Mouse (Mus musculus) limb, embryonic 11.5 days (tissue): Measurements from ENCODE around the gene Prkca. TPM values are rescaled to one million over a fixed set of nuclear protein-coding genes. Genes with fewer than 3 reads are reported as not detected.

Experiments used
- ATAC-seq: fragments of 200-750 bp; cut with Nextera tagmentation; 2 replicates; pipeline ENCODE4 v1.8.0; 2017; ENCODE audit warnings: low read depth; ENCODE audit not compliant: insufficient number of reproducible peaks, low FRiP score, low TSS enrichment
- DNase-seq: peaks from one replicate; pipeline ENCODE4 v3.0.0-alpha.2; 2015; ENCODE audit warnings: low spot score
- H3K27ac ChIP-seq: fragments of 300-500 bp; sonication (generic); replicated peaks from 2 replicates; pipeline ENCODE4 v1.5.1; 2014; ENCODE audit warnings: low read depth, mild to moderate bottlenecking, low read length
- H3K27me3 ChIP-seq: fragments of 300-500 bp; sonication (generic); 2 replicates; pipeline ENCODE4 v1.6.1; 2014; ENCODE audit warnings: mild to moderate bottlenecking, low read length, mixed read lengths; ENCODE audit not compliant: control insufficient read depth, insufficient read depth
- H3K36me3 ChIP-seq: fragments of 300-500 bp; sonication (generic); 2 replicates; pipeline ENCODE4 v1.6.1; 2014; ENCODE audit warnings: mild to moderate bottlenecking, low read length, moderate library complexity, mixed read lengths; ENCODE audit not compliant: control insufficient read depth, insufficient read depth
- H3K4me1 ChIP-seq: fragments of 300-500 bp; sonication (generic); 2 replicates; pipeline ENCODE4 v1.6.1; 2014; ENCODE audit warnings: low read length, mixed read lengths; ENCODE audit not compliant: control insufficient read depth, insufficient read depth
- H3K4me2 ChIP-seq: fragments of 300-500 bp; sonication (generic); 2 replicates; pipeline ENCODE4 v1.6.1; 2014; ENCODE audit warnings: low read depth, mild to moderate bottlenecking, moderate library complexity; ENCODE audit not compliant: severe bottlenecking
- H3K4me3 ChIP-seq: fragments of 300-500 bp; sonication (generic); 2 replicates; pipeline ENCODE4 v1.5.1; 2014; ENCODE audit warnings: low read depth, low read length
- H3K9ac ChIP-seq: fragments of 300-500 bp; sonication (generic); 2 replicates; pipeline ENCODE4 v1.6.1; 2014; ENCODE audit warnings: mild to moderate bottlenecking, low read length
- H3K9me3 ChIP-seq: fragments of 300-500 bp; sonication (generic); 2 replicates; pipeline ENCODE4 v1.6.1; 2016; ENCODE audit warnings: low read length; ENCODE audit not compliant: control insufficient read depth
- WGBS: fragments of 180-500 bp; shearing (Covaris S2); extraction: QIAGEN DNeasy Blood & Tissue Kit; methylation state at CpG from one replicate; pipeline ENCODE4 v1.1.7; 2014; 5-methylcytosine and 5-hydroxymethylcytosine counted together
- polyA plus RNA-seq: library from polyadenylated mRNA; unstranded; fragments of >200 nt; fragmentation: Nextera tagmentation; extraction: Ambion mirVana; gene quantifications from 2 replicates; pipeline ENCODE4 v1.2.1, GENCODE M21; 2014

Gene Prkca
- polyA plus RNA-seq, 1 experiment from 2014 or later: 6.3 TPM

GRCm38 (mm10) chr11:108279748-108280373 is 63.9 kb downstream of the Prkca start:
- DNase-seq (no peak), ATAC-seq (no peak)
- H3K4me3 ChIP-seq: no peak overlapping the region
- H3K4me1 ChIP-seq: peaks cover 6% of the 10 kb centered on the region; the same call in 1 of the 2 replicates
- H3K9me3 ChIP-seq: no peaks in the 10 kb centered on the region
- H3K27me3 ChIP-seq: no peaks in the 10 kb centered on the region
- no peaks in the 10 kb centered on the region for H3K36me3 ChIP-seq
- 75% methylated on average over 1 of the region's 1 CpGs for WGBS
- no peak overlapping the region for H3K4me2 ChIP-seq
- H3K27ac ChIP-seq: no peak overlapping the region
- no peak overlapping the region for H3K9ac ChIP-seq

GRCm38 (mm10) chr11:108277096-108277495 is 66.6 kb downstream of the Prkca start:
- peaks cover 6% of the 10 kb centered on the region; the same call in 1 of the 2 replicates for H3K4me1 ChIP-seq
- no peak overlapping the region for H3K4me2 ChIP-seq
- ATAC-seq: no peak
- no peak overlapping the region for H3K9ac ChIP-seq
- H3K27ac ChIP-seq: no peak overlapping the region
- no peaks in the 10 kb centered on the region for H3K27me3 ChIP-seq
- no peak overlapping the region for H3K4me3 ChIP-seq
- 84% methylated on average over 8 of the region's 8 CpGs for WGBS
- H3K36me3 ChIP-seq: no peaks in the 10 kb centered on the region
- no peaks in the 10 kb centered on the region for H3K9me3 ChIP-seq
- DNase-seq: no peak

GRCm38 (mm10) chr11:108276148-108276547 is 67.6 kb downstream of the Prkca start:
- Histone ChIP-seq H3K9me3 (no peaks in the 10 kb centered on the region), H3K36me3 (no peaks in the 10 kb centered on the region), H3K27me3 (no peaks in the 10 kb centered on the region), H3K4me2 (no peak overlapping the region), H3K9ac (no peak overlapping the region), H3K27ac (no peak overlapping the region), H3K4me3 (no peak overlapping the region), H3K4me1 (peaks cover 6% of the 10 kb centered on the region; the same call in 1 of the 2 replicates)
- ATAC-seq (no peak), DNase-seq (no peak)
- 73% methylated on average over 2 of the region's 2 CpGs for WGBS

GRCm38 (mm10) chr11:108274046-108274445 is 69.7 kb downstream of the Prkca start:
- H3K4me3 ChIP-seq: no peak overlapping the region
- no peak overlapping the region for H3K27ac ChIP-seq
- H3K9ac ChIP-seq: no peak overlapping the region
- 42% methylated on average over 7 of the region's 7 CpGs for WGBS
- H3K4me2 ChIP-seq: no peak overlapping the region
- no peaks in the 10 kb centered on the region for H3K36me3 ChIP-seq
- no peaks in the 10 kb centered on the region for H3K9me3 ChIP-seq
- ATAC-seq (no peak), DNase-seq (no peak)
- H3K27me3 ChIP-seq: no peaks in the 10 kb centered on the region
- 0 out of 2 replicates have a peak, but pooled peaks cover under 1% of the 10 kb centered on the region for H3K4me1 ChIP-seq

- H3K36me3 ChIP-seq: no peaks in the 10 kb centered on the region
- 0 out of 2 replicates have a peak, but pooled peaks cover 3% of the 10 kb centered on the region for H3K4me1 ChIP-seq
- no peak overlapping the region for H3K27ac ChIP-seq
- H3K4me2 ChIP-seq: no peak overlapping the region
- WGBS: 92% methylated on average over 12 of the region's 12 CpGs
- H3K4me3 ChIP-seq: no peak overlapping the region
- H3K9me3 ChIP-seq: no peaks in the 10 kb centered on the region
- no peak overlapping the region for H3K9ac ChIP-seq
- no peak for DNase-seq
- H3K27me3 ChIP-seq: no peaks in the 10 kb centered on the region
- no peak for ATAC-seq
These were observed 70.2 kb downstream of the Prkca start for GRCm38 (mm10) chr11:108273415-108273965.

- Histone ChIP-seq H3K9ac (no peak overlapping the region), H3K36me3 (no peaks in the 10 kb centered on the region), H3K27me3 (no peaks in the 10 kb centered on the region), H3K4me3 (no peak overlapping the region), H3K27ac (no peak overlapping the region), H3K4me1 (0 out of 2 replicates have a peak, but pooled peaks cover 3% of the 10 kb centered on the region), H3K9me3 (no peaks in the 10 kb centered on the region), H3K4me2 (no peak overlapping the region)
- WGBS: 90% methylated on average over 16 of the region's 16 CpGs
- ATAC-seq (no peak), DNase-seq (no peak)
These were observed 70.9 kb downstream of the Prkca start for GRCm38 (mm10) chr11:108272601-108273414.

GRCm38 (mm10) chr11:108271305-108271704 is 72.4 kb downstream of the Prkca start:
- Histone ChIP-seq H3K27me3 (no peaks in the 10 kb centered on the region), H3K4me3 (no peak overlapping the region), H3K36me3 (no peaks in the 10 kb centered on the region), H3K9ac (no peak overlapping the region), H3K27ac (no peak overlapping the region), H3K4me2 (no peak overlapping the region), H3K9me3 (no peaks in the 10 kb centered on the region), H3K4me1 (0 out of 2 replicates have a peak, but pooled peaks cover 3% of the 10 kb centered on the region)
- ATAC-seq (no peak), DNase-seq (no peak)
- WGBS: 49% methylated on average over 8 of the region's 8 CpGs

GRCm38 (mm10) chr11:108269516-108269915 is 74.2 kb downstream of the Prkca start:
- ATAC-seq: no peak
- WGBS: 81% methylated on average over 7 of the region's 7 CpGs
- H3K27ac ChIP-seq: no peak overlapping the region

More at GRCm38 (mm10) chr11:108269516-108269915, 74.2 kb downstream of the Prkca start:
- Histone ChIP-seq H3K36me3 (no peaks in the 10 kb centered on the region), H3K27me3 (no peaks in the 10 kb centered on the region), H3K9me3 (no peaks in the 10 kb centered on the region), H3K4me2 (no peak overlapping the region), H3K9ac (no peak overlapping the region), H3K4me1 (0 out of 2 replicates have a peak, but pooled peaks cover 3% of the 10 kb centered on the region), H3K4me3 (no peak overlapping the region)
- no peak for DNase-seq
